10 mouse cellular contexts compared by ENCODE assay signal in genomic region chr4:155279926-155280767, GRCm38 (mm10). TPM values are rescaled to one million over a fixed set of nuclear protein-coding genes. Genes with fewer than 3 reads are reported as not detected.
DNase-seq lines count a peak whose midpoint lies in the region; ATAC-seq lines count a peak whose summit lies in the region.
"Had no signal": no experiment of that assay in that cellular context is flagged by ENCODE, and none has a peak within 500 bp of the region (broad histone marks: within the 10 kb centered on the region; RNA-seq: fewer than 3 reads in every experiment).

No protein-coding gene starts in this region.

- 0 out of 2 replicates have a peak, but pooled peaks have one; percentile 13 for ATAC-seq in heart, embryonic 12.5 days (ENCODE audit: insufficient number of reproducible peaks, low FRiP score)
- peak; percentile 37; the same call in 1 of the 2 replicates for ATAC-seq in stomach, embryonic 16.5 days (ENCODE audit: insufficient read depth, low FRiP score)

- no peaks in the 10 kb centered on the region for H3K36me3 ChIP-seq in heart, embryonic 12.5 days
- no peaks in the 10 kb centered on the region for H3K36me3 ChIP-seq in stomach, embryonic 16.5 days (ENCODE audit: control insufficient read depth, insufficient read depth, low read length)
- H3K36me3 ChIP-seq: G1E had no signal

- H3K4me3 ChIP-seq in heart, embryonic 12.5 days, result no peak overlapping the region
- H3K4me3 ChIP-seq in stomach, embryonic 16.5 days (replicated peaks; ENCODE audit: low read length), result no peak overlapping the region
- H3K4me3 ChIP-seq: erythroblast, embryonic 14.5 days had no signal

- H3K4me1 ChIP-seq in heart, embryonic 12.5 days (replicated peaks), result peaks cover 48% of the 10 kb centered on the region
- H3K4me1 ChIP-seq in stomach, embryonic 16.5 days (ENCODE audit: control insufficient read depth, insufficient read depth, low read length), result peaks cover 31% of the 10 kb centered on the region

- no peak overlapping the region for H3K4me2 ChIP-seq in heart, embryonic 12.5 days
- no peak overlapping the region for H3K4me2 ChIP-seq in stomach, embryonic 16.5 days (ENCODE audit: low read depth, low read length)

- H3K27me3 ChIP-seq in heart, embryonic 12.5 days (replicated peaks), result no peaks in the 10 kb centered on the region
- H3K27me3 ChIP-seq in stomach, embryonic 16.5 days (ENCODE audit: control insufficient read depth, insufficient read depth, low read length), result no peaks in the 10 kb centered on the region

- H3K9ac ChIP-seq in heart, embryonic 12.5 days, result no peak overlapping the region
- no peak overlapping the region for H3K9ac ChIP-seq in stomach, embryonic 16.5 days (ENCODE audit: low read length)

- DNase-seq in heart, adult 11 months, result no peak
- peak; percentile 69 for DNase-seq in right cerebral cortex, adult 18-20 months
- DNase-seq in right cerebral cortex, postnatal 25 days, result no peak
- peak; percentile 61 for DNase-seq in kidney, adult 11 months
- DNase-seq in thymus, postnatal 36 days, result no peak
- DNase-seq in gastrocnemius, postnatal 25 days, result no peak

- no peak overlapping the region for H3K27ac ChIP-seq in heart, embryonic 12.5 days (ENCODE audit: poor library complexity, severe bottlenecking)
- no peak overlapping the region for H3K27ac ChIP-seq in stomach, embryonic 16.5 days (ENCODE audit: low read length)

- H3K9me3 ChIP-seq in heart, embryonic 12.5 days (replicated peaks), result no peaks in the 10 kb centered on the region
- H3K9me3 ChIP-seq in stomach, embryonic 16.5 days (replicated peaks; ENCODE audit: control insufficient read depth, low read length), result no peaks in the 10 kb centered on the region
- H3K9me3 ChIP-seq: G1E had no signal

- 56% methylated on average over 16 of the region's 16 CpGs for WGBS in heart, embryonic 12.5 days
- WGBS in stomach, embryonic 16.5 days, result 48% methylated on average over 16 of the region's 16 CpGs

RNA-seq across cellular contexts. Expression of gene Faap20, which starts 30.5 kb away (rescaled TPM):
- 61.0 and 65.1 TPM in 2 replicates for polyA plus RNA-seq in heart, embryonic 12.5 days (2016; fragmentation: Nextera tagmentation; extraction: Ambion mirVana)
- 58.4 and 60.1 TPM in 2 replicates for polyA plus RNA-seq in stomach, embryonic 16.5 days (2015; fragmentation: Nextera tagmentation; extraction: Ambion mirVana)
- total RNA-seq in gastrocnemius, postnatal 25 days (2021), result 1 to 10 TPM; 5.3 to 8.2 TPM

RNA-seq across cellular contexts. Expression of gene Ski, which starts 57.8 kb away (rescaled TPM):
- polyA plus RNA-seq in heart, embryonic 12.5 days (2016; fragmentation: Nextera tagmentation; extraction: Ambion mirVana), result 11.9 and 14.0 TPM in 2 replicates
- 17.7 and 17.9 TPM in 2 replicates for polyA plus RNA-seq in stomach, embryonic 16.5 days (2015; fragmentation: Nextera tagmentation; extraction: Ambion mirVana)
- 10 to 100 TPM; 31.3 to 34.7 TPM for total RNA-seq in gastrocnemius, postnatal 25 days (2021)

Comparison
In these comparisons a context has a peak if more than half of its experiments do, and no peak if none do; other contexts are left out.
1. DNase-seq: peak in right cerebral cortex, adult 18-20 months (single experiment) and kidney, adult 11 months (single experiment); none in heart, adult 11 months (single experiment), right cerebral cortex, postnatal 25 days (single experiment), thymus, postnatal 36 days (0 of 2) and gastrocnemius, postnatal 25 days (single experiment).